Mouse (Mus musculus): ENCODE data around the gene Tnfsf13.

Gene Tnfsf13

GRCm38 (mm10) chr11:69655264-69656064 lies 30.1 kb downstream of the Tnfsf13 start, which contains the start of gene Sox15:
Gene Sox15, plus strand, starts transcription at chr11:69655314.
- DNase-seq (ENCODE audit: low read depth, low spot score) = peak; percentile 34

GRCm38 (mm10) chr11:69654760-69655159 lies 30.8 kb downstream of the Tnfsf13 start:
- DNase-seq (ENCODE audit: low read depth, low spot score) = no peak

- no peak for DNase-seq (ENCODE audit: low read depth, low spot score)
Observed at GRCm38 (mm10) chr11:69653399-69653798, 32.2 kb downstream of the Tnfsf13 start.

GRCm38 (mm10) chr11:69645860-69646259 lies 39.7 kb downstream of the Tnfsf13 start:
- no peak for DNase-seq (ENCODE audit: low read depth, low spot score)

GRCm38 (mm10) chr11:69635471-69635870 lies 50.1 kb downstream of the Tnfsf13 start:
- no peak for DNase-seq (ENCODE audit: low read depth, low spot score)

- DNase-seq (ENCODE audit: low read depth, low spot score) = peak; percentile 57
Observed at GRCm38 (mm10) chr11:69633128-69633866, 52.3 kb downstream of the Tnfsf13 start.
